Mouse (Mus musculus) heart, adult 2 months (tissue): ENCODE measurements around the gene Vwa8.

Experiments
- CTCF ChIP-seq: fragments of 200-600 bp; IDR thresholded peaks from 2 replicates; pipeline ENCODE4 v1.8.1; 2022; ENCODE audit warnings: antibody characterized with exemption, mild to moderate bottlenecking, moderate library complexity
- EP300 ChIP-seq: fragments of 200-500 bp; IDR thresholded peaks from 2 replicates; pipeline ENCODE4 v1.6.1; 2011; ENCODE audit warnings: low read depth, low read length, control low read depth; ENCODE audit not compliant: insufficient read depth
- POLR2A ChIP-seq: fragments of 200-500 bp; IDR thresholded peaks from 2 replicates; pipeline ENCODE4 v1.6.1; 2011; ENCODE audit warnings: mild to moderate bottlenecking, low read depth, low read length, control low read depth; ENCODE audit not compliant: insufficient read depth

GRCm38 (mm10) chr14:79123466-79123865 lies 274.6 kb downstream of the Vwa8 start:
- TF ChIP-seq CTCF (no peak), POLR2A (no peak), EP300 (no peak)
